Mouse (Mus musculus): ENCODE data around the gene Rfx4. TPM values are rescaled to one million over a fixed set of nuclear protein-coding genes. Genes with fewer than 3 reads are reported as not detected.

Rfx4 gene
- polyA plus RNA-seq, 1 experiment from 2014 or later: 0.19 TPM

- Histone ChIP-seq H3K27me3 (ENCODE audit: control insufficient read depth, insufficient read depth, low read length) (no peaks in the 10 kb centered on the region), H3K9ac (ENCODE audit: low read depth, low read length) (no peak overlapping the region), H3K27ac (ENCODE audit: low read depth, low read length) (no peak overlapping the region), H3K4me2 (replicated peaks; ENCODE audit: low read depth, low read length) (no peak overlapping the region), H3K9me3 (ENCODE audit: control insufficient read depth, low read length) (no peaks in the 10 kb centered on the region), H3K4me3 (ENCODE audit: low read length) (no peak overlapping the region), H3K36me3 (ENCODE audit: control insufficient read depth, insufficient read depth, low read length) (no peaks in the 10 kb centered on the region), H3K4me1 (ENCODE audit: control insufficient read depth, insufficient read depth, low read length) (peaks cover 9% of the 10 kb centered on the region)
- WGBS: 85% methylated on average over 6 of the region's 6 CpGs
- no peak for ATAC-seq (ENCODE audit: low FRiP score, low TSS enrichment)
Observed at GRCm38 (mm10) chr10:84915476-84915875, 159.6 kb downstream of the Rfx4 start.

GRCm38 (mm10) chr10:84916810-84917730 lies 161.2 kb downstream of the Rfx4 start, which contains the start of gene Ric8b:
Gene Ric8b (plus strand): TSS chr10:84917616.
- ATAC-seq (ENCODE audit: low FRiP score, low TSS enrichment): peak; percentile 98
- peak within 1 kb of the TSS; percentile 89 for H3K9ac ChIP-seq (ENCODE audit: low read depth, low read length)
- no peaks in the 10 kb centered on the region for H3K9me3 ChIP-seq (ENCODE audit: control insufficient read depth, low read length)
- H3K4me2 ChIP-seq (replicated peaks; ENCODE audit: low read depth, low read length): peak within 1 kb of the TSS; percentile 74
- peaks cover 9% of the 10 kb centered on the region for H3K4me1 ChIP-seq (ENCODE audit: control insufficient read depth, insufficient read depth, low read length)
- peak within 1 kb of the TSS; percentile 89 for H3K4me3 ChIP-seq (ENCODE audit: low read length)
- no peaks in the 10 kb centered on the region for H3K27me3 ChIP-seq (ENCODE audit: control insufficient read depth, insufficient read depth, low read length)
- H3K27ac ChIP-seq (ENCODE audit: low read depth, low read length): peak within 1 kb of the TSS; percentile 87
- under 1% methylated on average over 42 of the region's 51 CpGs for WGBS
- H3K36me3 ChIP-seq (ENCODE audit: control insufficient read depth, insufficient read depth, low read length): no peaks in the 10 kb centered on the region

DNA sequence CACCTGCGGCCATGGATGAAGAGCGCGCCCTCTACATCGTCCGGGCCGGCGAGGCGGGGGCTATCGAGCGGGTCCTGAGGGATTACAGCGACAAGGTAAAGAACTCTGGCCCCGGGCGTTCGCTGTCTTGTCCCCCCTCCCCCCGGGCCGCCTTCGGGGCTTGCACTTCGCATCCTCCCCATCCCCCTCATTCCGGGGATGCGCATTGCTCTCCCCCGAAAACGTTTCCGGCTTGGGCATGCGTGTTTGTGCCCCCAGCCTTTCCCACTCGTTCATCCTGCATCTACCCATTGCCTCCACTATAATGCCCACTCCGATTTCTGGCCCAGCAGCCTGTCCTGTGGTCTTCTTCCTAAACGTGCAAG lies 161.9 kb downstream of the Rfx4 start:
- peak overlapping the region; percentile 74 for H3K4me2 ChIP-seq (replicated peaks; ENCODE audit: low read depth, low read length)
- H3K9me3 ChIP-seq (ENCODE audit: control insufficient read depth, low read length): no peaks in the 10 kb centered on the region
- peaks cover 9% of the 10 kb centered on the region for H3K4me1 ChIP-seq (ENCODE audit: control insufficient read depth, insufficient read depth, low read length)
- H3K9ac ChIP-seq (ENCODE audit: low read depth, low read length): peak overlapping the region; percentile 89
- under 1% methylated on average over 27 of the region's 27 CpGs for WGBS
- no peaks in the 10 kb centered on the region for H3K36me3 ChIP-seq (ENCODE audit: control insufficient read depth, insufficient read depth, low read length)
- H3K27ac ChIP-seq (ENCODE audit: low read depth, low read length): peak overlapping the region; percentile 87
- ATAC-seq (ENCODE audit: low FRiP score, low TSS enrichment): no peak; the same call in 1 of the 2 replicates
- H3K27me3 ChIP-seq (ENCODE audit: control insufficient read depth, insufficient read depth, low read length): no peaks in the 10 kb centered on the region
- peak overlapping the region; percentile 89 for H3K4me3 ChIP-seq (ENCODE audit: low read length)

DNA sequence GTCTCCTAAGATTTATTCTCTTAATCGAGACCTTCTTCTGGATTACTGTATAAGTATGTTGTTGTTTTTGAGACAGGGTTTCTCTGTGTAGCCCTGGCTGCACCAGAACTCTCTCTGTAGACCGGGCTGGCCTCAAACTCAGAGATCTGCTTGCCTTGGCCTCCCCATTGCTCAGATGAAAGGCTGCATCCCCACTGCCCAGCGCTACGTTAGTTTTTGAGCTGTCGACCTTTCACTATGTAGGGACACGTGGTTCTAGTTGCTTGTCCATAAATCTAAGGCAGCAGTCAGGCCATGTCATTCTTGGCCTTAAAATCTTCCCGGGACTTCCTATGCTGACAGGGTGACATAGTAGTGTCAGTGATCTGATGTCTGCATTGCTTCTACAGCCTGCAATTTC lies 170.5 kb downstream of the Rfx4 start:
- Histone ChIP-seq H3K9ac (ENCODE audit: low read depth, low read length) (no peak overlapping the region), H3K36me3 (ENCODE audit: control insufficient read depth, insufficient read depth, low read length) (peaks cover 14% of the 10 kb centered on the region; the same call in 1 of the 2 replicates), H3K27me3 (ENCODE audit: control insufficient read depth, insufficient read depth, low read length) (no peaks in the 10 kb centered on the region), H3K9me3 (ENCODE audit: control insufficient read depth, low read length) (no peaks in the 10 kb centered on the region), H3K27ac (ENCODE audit: low read depth, low read length) (no peak overlapping the region), H3K4me2 (replicated peaks; ENCODE audit: low read depth, low read length) (no peak overlapping the region), H3K4me3 (ENCODE audit: low read length) (no peak overlapping the region), H3K4me1 (ENCODE audit: control insufficient read depth, insufficient read depth, low read length) (peaks cover 11% of the 10 kb centered on the region; the same call in 1 of the 2 replicates)
- no peak for ATAC-seq (ENCODE audit: low FRiP score, low TSS enrichment)
- 35% methylated on average over 7 of the region's 7 CpGs for WGBS

DNA sequence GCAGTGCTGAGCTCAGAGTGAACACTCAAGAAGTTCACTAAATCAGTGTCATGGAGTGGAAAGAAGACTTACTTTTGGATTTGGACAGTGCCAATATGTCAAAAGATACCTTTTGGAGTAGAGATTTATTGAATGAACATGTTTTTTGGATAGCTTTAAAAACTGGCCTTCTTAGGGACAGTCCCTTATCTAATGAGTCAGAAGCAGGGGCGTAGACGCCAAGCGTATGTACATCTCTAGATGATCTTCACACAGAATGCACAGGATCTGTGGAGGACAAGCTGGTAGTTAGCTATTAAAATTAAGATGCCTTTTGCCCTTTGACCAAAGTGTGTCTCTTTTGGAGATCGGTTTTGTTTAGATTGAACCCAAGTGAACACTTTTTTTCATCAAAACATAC lies 171.0 kb downstream of the Rfx4 start:
- no peak for ATAC-seq (ENCODE audit: low FRiP score, low TSS enrichment)
- peaks cover 11% of the 10 kb centered on the region; the same call in 1 of the 2 replicates for H3K4me1 ChIP-seq (ENCODE audit: control insufficient read depth, insufficient read depth, low read length)
- peaks cover 14% of the 10 kb centered on the region; the same call in 1 of the 2 replicates for H3K36me3 ChIP-seq (ENCODE audit: control insufficient read depth, insufficient read depth, low read length)
- whole genome bisulfite sequencing: 90% methylated on average over 4 of the region's 4 CpGs
- H3K9me3 ChIP-seq (ENCODE audit: control insufficient read depth, low read length): no peaks in the 10 kb centered on the region
- H3K4me2 ChIP-seq (replicated peaks; ENCODE audit: low read depth, low read length): no peak overlapping the region
- no peak overlapping the region for H3K9ac ChIP-seq (ENCODE audit: low read depth, low read length)
- H3K4me3 ChIP-seq (ENCODE audit: low read length): no peak overlapping the region
- H3K27ac ChIP-seq (ENCODE audit: low read depth, low read length): no peak overlapping the region
- H3K27me3 ChIP-seq (ENCODE audit: control insufficient read depth, insufficient read depth, low read length): no peaks in the 10 kb centered on the region

- Histone ChIP-seq H3K9ac (ENCODE audit: low read depth, low read length) (no peak overlapping the region), H3K4me2 (replicated peaks; ENCODE audit: low read depth, low read length) (no peak overlapping the region), H3K36me3 (ENCODE audit: control insufficient read depth, insufficient read depth, low read length) (peaks cover 14% of the 10 kb centered on the region; the same call in 1 of the 2 replicates), H3K27me3 (ENCODE audit: control insufficient read depth, insufficient read depth, low read length) (no peaks in the 10 kb centered on the region), H3K4me1 (ENCODE audit: control insufficient read depth, insufficient read depth, low read length) (peaks cover 11% of the 10 kb centered on the region; the same call in 1 of the 2 replicates), H3K27ac (ENCODE audit: low read depth, low read length) (no peak overlapping the region), H3K9me3 (ENCODE audit: control insufficient read depth, low read length) (no peaks in the 10 kb centered on the region), H3K4me3 (ENCODE audit: low read length) (no peak overlapping the region)
- no peak for ATAC-seq (ENCODE audit: low FRiP score, low TSS enrichment)
- 79% methylated on average over 4 of the region's 4 CpGs for WGBS
Observed at GRCm38 (mm10) chr10:84928465-84928864, 172.6 kb downstream of the Rfx4 start.

- 83% methylated on average over 7 of the region's 7 CpGs for WGBS
- ATAC-seq (ENCODE audit: low FRiP score, low TSS enrichment): no peak
- no peaks in the 10 kb centered on the region for H3K27me3 ChIP-seq (ENCODE audit: control insufficient read depth, insufficient read depth, low read length)
- H3K9me3 ChIP-seq (ENCODE audit: control insufficient read depth, low read length): no peaks in the 10 kb centered on the region
- H3K9ac ChIP-seq (ENCODE audit: low read depth, low read length): no peak overlapping the region
- no peaks in the 10 kb centered on the region for H3K4me1 ChIP-seq (ENCODE audit: control insufficient read depth, insufficient read depth, low read length)
- no peak overlapping the region for H3K4me2 ChIP-seq (replicated peaks; ENCODE audit: low read depth, low read length)
- no peak overlapping the region for H3K27ac ChIP-seq (ENCODE audit: low read depth, low read length)
- H3K36me3 ChIP-seq (ENCODE audit: control insufficient read depth, insufficient read depth, low read length): no peaks in the 10 kb centered on the region; the same call in 1 of the 2 replicates
- no peak overlapping the region for H3K4me3 ChIP-seq (ENCODE audit: low read length)
Observed at GRCm38 (mm10) chr10:84935553-84936209, 179.8 kb downstream of the Rfx4 start.

GRCm38 (mm10) chr10:84936832-84937515 lies 181.1 kb downstream of the Rfx4 start:
- 54% methylated on average over 4 of the region's 4 CpGs for WGBS
- Histone ChIP-seq H3K4me1 (ENCODE audit: control insufficient read depth, insufficient read depth, low read length) (no peaks in the 10 kb centered on the region), H3K4me3 (ENCODE audit: low read length) (no peak overlapping the region), H3K27me3 (ENCODE audit: control insufficient read depth, insufficient read depth, low read length) (no peaks in the 10 kb centered on the region), H3K36me3 (ENCODE audit: control insufficient read depth, insufficient read depth, low read length) (no peaks in the 10 kb centered on the region; the same call in 1 of the 2 replicates), H3K27ac (ENCODE audit: low read depth, low read length) (no peak overlapping the region), H3K9me3 (ENCODE audit: control insufficient read depth, low read length) (no peaks in the 10 kb centered on the region), H3K9ac (ENCODE audit: low read depth, low read length) (no peak overlapping the region), H3K4me2 (replicated peaks; ENCODE audit: low read depth, low read length) (no peak overlapping the region)
- no peak for ATAC-seq (ENCODE audit: low FRiP score, low TSS enrichment)

Data from kidney, embryonic 14.5 days (tissue).